Mouse (Mus musculus) T-helper 1 cell (primary cell): ENCODE measurements around the gene Foxc2.

Experiments
- in situ Hi-C: fragments of 300-600 bp; cut with MboI, MseI; formaldehyde crosslinking; loops from one replicate; pipeline ENCODE4 v1.15.1; 2025; ENCODE audit warnings: high pct_unique_total_duplicates

The Foxc2 gene

DNA sequence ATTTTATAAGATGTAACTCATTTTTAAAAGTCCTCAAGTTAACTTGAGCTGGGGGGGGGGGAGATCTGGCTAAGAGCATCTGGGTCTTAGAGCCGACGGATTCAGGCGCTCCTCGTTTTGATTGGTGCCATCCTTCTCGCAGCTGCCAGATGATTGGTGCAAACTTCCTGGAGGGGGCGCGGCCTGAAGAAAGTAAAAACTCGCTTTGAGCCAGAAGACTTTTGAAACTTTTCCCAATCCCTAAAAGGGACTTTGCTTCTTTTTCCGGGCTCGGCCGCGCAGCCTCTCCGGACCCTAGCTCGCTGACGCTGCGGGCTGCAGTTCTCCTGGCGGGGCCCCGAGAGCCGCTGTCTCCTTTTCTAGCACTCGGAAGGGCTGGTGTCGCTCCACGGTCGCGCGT is at the start of gene Foxc2:
Foxc2 (plus strand) TSS at position 224 of the 400 bp plus-strand sequence.
- in situ Hi-C loops: loop anchor here (5.0 kb wide), 1 partner anchor 396 kb away; no protein-coding TSS in a partner anchor

DNA sequence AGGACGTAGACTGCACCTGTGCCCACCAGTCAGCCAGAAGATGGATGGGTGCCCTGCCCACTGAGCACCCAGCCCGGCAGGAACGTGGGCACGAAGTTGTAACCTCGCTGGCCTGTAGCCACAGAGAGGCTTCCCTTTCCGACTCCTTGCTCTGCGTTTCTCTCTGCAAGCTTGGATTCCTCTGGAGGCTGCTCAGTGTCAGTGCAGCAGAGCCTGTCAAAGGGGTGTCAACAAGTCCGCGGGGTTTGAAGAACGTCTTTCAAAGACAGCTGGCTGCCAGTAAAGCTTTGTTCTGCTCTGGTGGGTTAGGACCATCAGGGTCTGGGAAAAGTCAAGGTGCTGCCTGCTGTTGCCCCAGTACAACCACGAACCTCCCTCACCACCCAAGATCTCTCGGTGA is 44.5 kb upstream of the Foxc2 start:
- in situ Hi-C loops: no loop called here

DNA sequence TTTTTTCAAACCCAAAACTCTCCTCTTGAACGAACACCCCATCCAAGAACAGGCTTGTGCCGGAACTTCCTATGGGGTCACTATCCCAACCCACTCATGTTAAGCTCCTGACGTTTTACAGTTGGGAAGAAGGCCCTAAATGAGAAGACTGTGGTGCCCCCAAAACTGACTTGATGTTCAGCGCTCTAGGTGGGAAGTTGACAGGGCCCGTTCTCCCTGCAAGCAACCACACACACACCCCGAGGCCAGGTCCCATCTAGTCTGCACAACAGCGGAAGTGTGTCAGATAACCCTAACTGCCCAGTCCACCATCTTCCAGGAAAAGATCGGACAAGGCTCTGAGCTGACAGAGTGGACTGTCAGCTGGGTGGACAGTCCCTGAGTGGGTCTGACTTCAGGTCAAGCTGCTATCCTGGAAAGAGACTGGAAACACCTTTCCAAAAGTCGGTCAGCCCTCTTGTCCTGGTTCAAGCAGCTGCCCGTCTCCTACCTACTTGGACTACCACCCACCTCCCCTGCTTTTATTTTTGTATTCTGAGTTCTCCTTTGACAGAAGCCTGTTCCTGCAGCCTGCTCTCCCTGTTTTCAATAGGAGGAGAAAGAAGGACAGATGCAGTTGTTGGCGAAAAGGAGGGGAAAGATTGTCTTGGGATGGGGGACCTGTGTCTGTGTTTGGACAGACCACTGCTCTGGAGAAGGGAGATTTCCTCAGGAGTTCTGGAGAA is 43.4 kb upstream of the Foxc2 start:
- in situ Hi-C loops: no loop called here

DNA sequence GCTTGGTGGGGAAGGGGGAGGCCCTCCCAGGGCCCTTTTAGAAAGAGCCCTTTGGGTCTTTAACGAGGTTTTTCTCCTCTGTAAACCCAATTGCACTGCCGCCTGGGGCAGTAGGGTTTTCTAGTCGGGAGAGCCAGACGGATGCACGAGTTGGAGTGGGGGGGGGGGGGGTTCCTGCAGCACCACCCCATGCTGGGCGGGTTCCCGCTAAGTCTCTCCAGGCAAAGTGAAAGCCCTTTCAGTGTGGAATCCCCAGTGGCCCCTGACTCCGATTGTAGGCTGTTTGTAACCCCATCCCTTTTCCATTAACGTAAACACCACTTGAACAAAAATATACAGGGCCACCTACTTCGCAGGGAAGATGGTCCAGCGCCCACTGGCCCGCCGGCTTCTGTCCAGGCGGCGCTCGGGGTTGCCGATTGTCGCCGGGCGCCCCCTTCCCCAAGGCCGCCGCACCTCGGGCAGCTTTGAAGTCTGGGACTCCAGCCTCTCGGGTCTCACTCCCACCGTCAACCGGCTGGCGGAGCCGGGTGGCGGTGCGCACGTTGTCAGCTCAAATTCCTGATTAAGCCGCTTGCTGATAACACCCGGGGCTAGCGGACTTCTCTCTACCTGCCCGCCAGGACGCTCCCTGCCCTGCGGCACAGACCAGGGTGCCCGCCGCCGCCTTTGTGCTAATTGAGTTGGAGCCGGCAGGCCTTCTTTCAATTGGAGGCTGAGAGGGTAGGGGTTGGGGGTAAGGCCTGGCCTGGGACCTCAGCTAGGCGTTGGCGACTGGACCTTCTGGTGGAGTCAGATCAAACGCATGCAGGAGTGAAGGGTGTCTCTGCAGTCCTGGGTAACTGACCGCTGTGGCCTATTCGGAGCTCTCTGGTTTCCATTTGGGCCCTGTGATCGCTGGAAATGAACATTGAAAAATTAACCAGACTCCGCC is 42.5 kb upstream of the Foxc2 start:
- in situ Hi-C loops: no loop called here

DNA sequence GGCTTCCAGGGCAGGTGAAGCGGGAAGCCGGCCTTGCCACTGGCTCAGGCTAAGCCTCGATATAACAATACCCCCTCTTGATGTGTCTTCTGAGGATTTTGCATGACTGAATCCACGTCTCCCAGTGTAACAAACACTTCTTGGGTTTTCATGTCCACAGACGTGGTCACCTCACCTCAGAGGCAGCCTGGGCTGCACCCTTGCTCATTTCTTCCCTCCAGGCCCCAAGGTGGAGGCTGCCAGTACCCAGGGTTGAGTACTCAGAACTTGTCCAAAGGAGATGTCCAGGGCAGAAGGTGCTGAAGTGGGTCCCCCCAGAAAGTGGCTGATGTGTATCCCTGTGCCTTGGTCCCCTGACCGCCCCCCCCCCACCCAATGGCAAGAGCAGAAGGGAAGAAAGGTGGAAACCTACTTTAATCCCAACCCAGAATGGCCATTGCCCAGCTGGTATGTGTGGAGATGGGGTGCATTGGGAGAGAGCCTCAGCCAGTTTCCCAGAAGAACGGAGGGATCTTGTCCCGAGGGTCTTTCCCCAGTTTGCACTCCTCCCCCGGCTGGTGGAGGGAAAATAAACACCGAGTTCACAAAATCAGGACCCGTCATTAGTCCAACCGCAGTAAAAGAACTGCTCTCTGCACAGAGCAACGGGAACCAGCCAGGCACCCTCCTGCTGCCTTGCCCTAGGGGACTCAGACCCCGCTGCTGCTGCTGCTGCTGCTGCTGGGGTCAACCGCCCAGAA is 41.7 kb upstream of the Foxc2 start:
- in situ Hi-C loops: no loop called here

DNA sequence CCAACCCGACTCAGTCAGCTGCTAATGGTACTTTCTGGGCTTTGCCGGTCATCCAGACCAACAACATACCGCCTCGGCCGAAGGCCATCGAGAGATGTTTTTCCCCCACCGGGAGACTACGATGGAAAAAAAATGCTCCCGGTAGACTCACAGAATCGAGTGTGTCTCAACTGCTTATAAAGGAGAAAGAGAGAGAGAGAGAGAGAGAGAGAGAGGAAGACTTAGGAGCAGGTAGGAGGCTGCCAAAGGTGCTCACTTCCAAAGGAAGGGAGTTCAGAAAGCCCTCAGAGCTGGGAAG is 41.2 kb upstream of the Foxc2 start:
- in situ Hi-C loops: no loop called here

DNA sequence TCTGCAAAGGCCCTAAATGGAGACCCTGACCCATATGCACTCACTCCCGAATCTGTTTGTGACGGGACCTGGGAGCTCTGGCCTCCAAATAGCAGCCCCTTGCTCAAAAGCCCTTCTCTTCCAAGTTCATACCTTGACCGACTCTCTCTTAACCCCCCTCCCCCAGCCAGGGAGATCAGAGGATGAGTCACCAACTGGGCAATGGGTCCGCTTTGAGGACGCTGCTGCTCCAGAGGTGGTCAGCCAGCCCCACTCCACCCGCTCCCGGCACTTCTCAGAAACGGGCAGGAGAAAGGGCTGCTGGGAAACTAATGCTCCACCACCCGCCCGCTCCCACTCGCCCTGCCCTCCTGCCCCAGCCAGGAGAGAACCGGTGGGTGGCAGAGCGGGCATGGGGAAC is 40.0 kb upstream of the Foxc2 start:
- in situ Hi-C loops: no loop called here

DNA sequence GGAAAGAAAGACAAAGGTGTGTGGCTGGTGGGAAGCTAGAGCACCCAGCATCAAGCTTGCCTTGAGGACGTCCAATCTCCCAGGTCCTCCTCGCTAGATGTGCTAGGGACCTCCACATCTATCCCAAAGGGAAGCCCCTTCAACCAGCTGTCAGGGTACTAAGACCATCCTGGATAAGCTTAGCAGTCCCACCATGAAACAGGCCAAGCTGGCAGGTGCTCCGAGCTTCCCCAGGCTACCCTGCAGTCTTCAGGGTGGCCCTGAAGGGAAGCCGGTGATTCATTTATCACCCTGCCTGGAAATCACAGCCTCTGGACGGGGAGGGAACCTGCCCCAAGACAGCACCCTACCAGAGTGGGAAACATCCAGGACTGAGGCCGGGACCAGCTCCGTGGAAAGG is 39.4 kb upstream of the Foxc2 start:
- in situ Hi-C loops: no loop called here

DNA sequence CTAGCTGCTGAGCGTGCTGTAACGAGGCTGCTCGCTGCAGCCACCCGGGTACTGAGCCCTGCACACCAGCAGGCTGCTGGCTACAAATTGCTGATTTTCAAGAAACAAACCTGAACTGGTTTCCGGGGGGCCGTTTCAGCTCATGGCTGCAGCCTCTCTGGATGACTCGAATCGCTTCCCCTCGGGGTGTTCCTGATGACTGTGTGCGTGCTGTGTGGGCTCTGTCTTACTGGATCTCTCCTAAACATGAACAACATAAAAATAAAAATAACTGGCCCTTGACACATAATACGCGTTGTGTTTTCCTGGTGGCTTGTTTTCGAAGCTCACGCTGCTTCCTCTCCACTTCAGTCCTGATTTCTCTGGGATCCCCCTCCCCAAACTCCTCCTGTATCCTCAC is 37.2 kb upstream of the Foxc2 start:
- in situ Hi-C loops: no loop called here

DNA sequence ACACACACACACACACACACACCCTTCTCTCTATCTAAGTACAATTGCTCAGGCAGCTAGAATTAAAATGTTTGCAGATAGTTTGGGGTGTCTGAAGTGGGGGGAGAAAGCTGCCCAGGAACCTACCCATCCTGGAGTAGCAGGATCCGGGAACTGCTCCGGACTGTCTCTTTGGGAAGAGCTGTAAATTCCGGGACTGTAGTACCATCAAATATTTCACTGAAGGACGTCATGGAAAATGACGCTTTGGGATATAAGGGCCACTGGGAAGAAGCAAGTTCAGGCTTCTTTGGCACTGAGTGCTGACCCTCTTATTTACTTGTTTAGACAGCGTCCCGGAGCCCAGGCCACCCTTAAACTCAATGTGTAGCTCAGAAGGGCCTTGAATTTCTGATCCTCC is 36.8 kb upstream of the Foxc2 start:
- in situ Hi-C loops: no loop called here

- in situ Hi-C loops: no loop called here
These were observed 36.0 kb upstream of the Foxc2 start for GRCm38 (mm10) chr8:121079944-121080343.

- in situ Hi-C loops: no loop called here
These were observed 35.4 kb upstream of the Foxc2 start for GRCm38 (mm10) chr8:121080361-121081090.

- in situ Hi-C loops: no loop called here
These were observed 34.6 kb upstream of the Foxc2 start for GRCm38 (mm10) chr8:121081398-121081797.

DNA sequence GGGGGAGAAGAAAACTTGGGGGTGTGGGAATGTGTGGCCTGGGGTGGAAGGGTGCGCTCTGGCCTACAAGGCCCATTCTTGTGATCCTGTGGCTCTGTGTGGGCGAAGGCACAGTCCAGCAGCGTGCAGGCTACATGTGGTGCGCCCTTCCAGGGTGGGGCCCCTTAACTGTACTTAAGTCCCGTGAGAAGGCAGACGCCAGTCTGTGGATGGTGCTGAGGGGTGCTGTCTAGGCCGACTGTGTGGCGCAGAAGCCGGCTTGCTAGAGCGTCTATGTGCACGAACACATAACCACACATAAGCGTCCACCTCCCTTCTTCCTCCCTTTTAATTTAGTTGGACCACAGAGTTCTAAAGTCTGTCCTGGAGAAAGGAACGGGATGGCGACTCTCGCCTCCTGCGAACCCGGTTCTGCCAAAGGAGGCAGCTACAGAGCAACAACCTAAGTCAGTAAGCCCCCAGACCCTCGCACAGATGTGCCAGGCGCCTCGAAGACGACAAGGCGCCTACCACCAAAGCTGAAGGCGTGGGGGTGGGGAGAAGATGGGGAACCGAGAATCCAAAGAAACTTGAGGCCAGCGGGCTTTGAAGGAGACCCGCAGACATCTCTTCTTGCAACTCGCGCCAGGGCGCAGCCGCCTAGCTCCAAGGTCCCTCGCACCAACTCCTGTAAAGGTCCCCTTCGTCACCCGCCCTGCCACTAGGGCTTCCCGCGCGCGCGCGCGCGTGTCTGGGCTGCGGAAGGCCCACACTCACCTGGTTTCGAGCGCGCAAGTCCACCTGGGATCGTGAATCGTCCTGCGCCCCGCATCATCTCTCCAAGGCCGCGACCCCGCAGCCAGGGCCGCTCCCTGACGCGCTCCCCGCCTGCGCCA is 33.5 kb upstream of the Foxc2 start:
- in situ Hi-C loops: no loop called here

DNA sequence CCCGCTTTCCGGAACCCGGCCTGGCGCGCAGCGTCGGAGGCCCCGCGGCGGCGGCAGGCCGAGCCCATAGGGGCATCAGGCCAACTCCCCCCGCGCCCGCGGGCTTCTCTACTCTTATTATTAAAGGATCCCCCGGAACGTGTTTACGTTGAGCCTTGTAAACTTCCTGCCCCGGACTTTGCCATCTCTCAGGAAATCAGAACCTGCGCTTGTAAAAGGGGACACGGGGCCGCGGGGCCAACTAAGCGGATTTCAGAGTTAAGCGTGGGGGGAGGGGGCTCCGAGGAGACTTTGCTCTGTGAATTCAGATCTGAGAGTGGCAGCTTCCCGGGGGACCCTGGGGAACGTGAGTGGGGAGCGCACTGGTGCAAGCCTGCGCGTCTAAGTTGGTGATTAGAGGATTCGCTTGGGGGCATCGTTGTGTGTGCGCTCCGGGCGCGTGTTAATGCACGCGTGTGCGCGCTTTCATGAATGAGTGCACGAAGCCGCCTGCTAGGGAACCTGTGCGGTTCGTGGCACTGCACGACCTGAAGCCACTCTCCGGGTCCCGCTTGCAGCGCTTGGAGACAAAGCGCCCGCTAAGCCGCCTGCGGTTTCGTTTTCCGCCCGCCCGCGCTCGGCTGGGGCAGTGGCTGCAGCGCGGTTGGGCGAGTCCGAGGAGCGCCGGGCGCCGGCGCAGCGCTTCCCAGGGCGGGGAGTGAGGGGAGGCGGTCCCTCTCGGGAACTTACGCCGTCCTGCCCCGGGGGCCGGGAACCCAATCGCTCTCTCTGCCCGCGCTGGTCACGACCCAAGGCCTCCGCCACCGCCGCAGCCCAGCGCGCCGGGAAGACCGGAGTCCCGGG is 32.7 kb upstream of the Foxc2 start:
- in situ Hi-C loops: no loop called here

- in situ Hi-C loops: no loop called here
These were observed 32.1 kb upstream of the Foxc2 start for GRCm38 (mm10) chr8:121083936-121084209.

DNA sequence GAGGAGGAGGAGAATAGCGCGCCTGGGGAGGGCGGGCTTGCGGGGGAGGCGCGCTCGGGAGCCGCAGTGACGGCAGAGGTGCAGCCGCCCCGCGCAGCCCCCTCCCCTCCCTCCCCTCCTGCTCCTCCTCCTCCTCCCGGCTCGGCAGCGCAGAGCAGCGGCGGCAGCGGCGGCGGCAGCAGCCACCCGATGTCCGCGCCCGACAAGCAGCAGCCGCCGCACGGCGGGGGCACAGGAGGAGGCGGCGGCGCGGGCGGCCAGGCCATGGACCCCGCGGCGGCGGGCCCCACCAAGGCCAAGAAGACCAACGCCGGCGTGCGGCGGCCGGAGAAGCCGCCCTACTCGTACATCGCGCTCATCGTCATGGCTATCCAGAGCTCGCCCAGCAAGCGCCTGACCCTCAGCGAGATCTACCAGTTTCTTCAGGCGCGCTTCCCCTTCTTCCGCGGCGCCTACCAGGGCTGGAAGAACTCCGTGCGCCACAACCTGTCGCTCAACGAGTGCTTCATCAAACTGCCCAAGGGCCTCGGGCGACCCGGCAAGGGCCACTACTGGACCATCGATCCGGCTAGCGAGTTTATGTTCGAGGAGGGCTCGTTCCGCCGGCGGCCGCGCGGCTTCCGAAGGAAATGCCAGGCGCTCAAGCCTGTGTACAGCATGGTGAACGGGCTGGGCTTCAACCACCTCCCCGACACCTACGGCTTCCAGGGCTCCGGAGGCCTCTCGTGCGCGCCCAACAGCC is 31.6 kb upstream of the Foxc2 start, which contains the start of gene Foxf1:
Foxf1 (plus strand) TSS at position 177 of the 742 bp plus-strand sequence.
- in situ Hi-C loops: no loop called here

- in situ Hi-C loops: no loop called here
These were observed 31.0 kb upstream of the Foxc2 start for GRCm38 (mm10) chr8:121085011-121085410.

DNA sequence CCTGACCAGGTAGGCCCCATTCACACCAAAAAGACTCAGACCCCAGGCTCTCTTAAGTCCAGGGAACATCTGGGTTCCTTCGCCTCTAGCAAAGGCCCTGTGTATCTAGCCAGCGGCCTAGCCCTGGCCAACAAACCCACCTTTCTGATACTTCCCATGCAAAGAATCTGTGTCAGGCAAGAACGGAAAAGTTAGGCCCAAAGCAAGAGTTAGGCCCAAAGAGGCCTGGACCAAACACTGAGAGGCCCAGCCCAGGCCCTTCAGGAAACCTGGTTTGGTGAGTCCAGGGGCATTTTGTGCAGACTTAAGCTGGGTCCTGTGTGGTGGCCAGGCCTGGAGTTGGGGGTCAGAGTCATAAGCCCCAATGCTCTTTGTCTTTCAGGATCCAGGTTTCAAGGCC is 30.4 kb upstream of the Foxc2 start:
- in situ Hi-C loops: no loop called here
